Mouse (Mus musculus) small intestine, adult 2 months (tissue): ENCODE results near the gene Slc4a8. TPM values are rescaled to one million over a fixed set of nuclear protein-coding genes. Genes with fewer than 3 reads are reported as not detected.
A peak's percentile ranks its signal among the peaks of the same experiment; 100 is the strongest.

Experiments
- H3K27ac ChIP-seq: fragments of 200-500 bp; 2 replicates; pipeline ENCODE4 v1.5.1; 2012; ENCODE audit warnings: low read depth, low read length, control low read depth, inconsistent platforms; ENCODE audit not compliant: insufficient read depth
- H3K27me3 ChIP-seq: fragments of 200-500 bp; 2 replicates; pipeline ENCODE4 v1.6.1; 2012; ENCODE audit warnings: mild to moderate bottlenecking, moderate library complexity, low read length, inconsistent platforms; ENCODE audit not compliant: control insufficient read depth, insufficient read depth
- H3K36me3 ChIP-seq: fragments of 200-500 bp; 2 replicates; pipeline ENCODE4 v1.6.1; 2012; ENCODE audit warnings: mild to moderate bottlenecking, low read length, control low read depth, inconsistent platforms; ENCODE audit not compliant: control insufficient read depth, insufficient read depth
- H3K4me1 ChIP-seq: fragments of 200-500 bp; 2 replicates; pipeline ENCODE4 v1.6.1; 2012; ENCODE audit warnings: low read length, inconsistent platforms, mixed read lengths; ENCODE audit not compliant: control insufficient read depth, insufficient read depth, insufficient read length
- H3K4me3 ChIP-seq: fragments of 200-500 bp; 2 replicates; pipeline ENCODE4 v1.5.1; 2012; ENCODE audit warnings: low read depth, mild to moderate bottlenecking, control low read depth, inconsistent platforms, low read length, moderate library complexity
- CTCF ChIP-seq: fragments of 200-500 bp; IDR thresholded peaks from 2 replicates; pipeline ENCODE4 v1.5.1; 2012; ENCODE audit warnings: low read depth, mild to moderate bottlenecking, control low read depth, inconsistent platforms, low read length, moderate library complexity, mixed read lengths; ENCODE audit not compliant: insufficient replicate concordance, insufficient read length; ENCODE audit errors: extremely low read depth
- POLR2A ChIP-seq: fragments of 200-500 bp; IDR thresholded peaks from 2 replicates; pipeline ENCODE4 v1.6.1; 2012; ENCODE audit warnings: low read depth, mild to moderate bottlenecking, control low read depth, inconsistent platforms, low read length, moderate library complexity
- WGBS: fragments of 180-500 bp; shearing (Covaris S2); methylation state at CpG from one replicate; pipeline ENCODE4 v1.1.7; 2018; 5-methylcytosine and 5-hydroxymethylcytosine counted together
- polyA plus RNA-seq: library from polyadenylated mRNA; depleted of rRNA; stranded (reverse); fragments of >200 nt; gene quantifications from 2 replicates; pipeline ENCODE4 v1.2.3, GENCODE M21; 2012

Gene Slc4a8
- polyA plus RNA-seq, 1 experiment, result 0.98 TPM

GRCm38 (mm10) chr15:100825249-100825856, 63.8 kb downstream of the Slc4a8 start:
- Histone ChIP-seq H3K4me1 (peaks cover 11% of the 10 kb centered on the region), H3K27me3 (no peaks in the 10 kb centered on the region; the same call in 1 of the 2 replicates), H3K36me3 (no peaks in the 10 kb centered on the region), H3K27ac (no peak overlapping the region), H3K4me3 (no peak overlapping the region)
- WGBS, result 12% methylated on average over 26 of the region's 26 CpGs
- TF ChIP-seq CTCF (no peak), POLR2A (no peak)

- Histone ChIP-seq H3K4me3 (no peak overlapping the region), H3K36me3 (no peaks in the 10 kb centered on the region), H3K4me1 (peaks cover 11% of the 10 kb centered on the region), H3K27me3 (no peaks in the 10 kb centered on the region; the same call in 1 of the 2 replicates), H3K27ac (no peak overlapping the region)
- no peak for TF ChIP-seq POLR2A
- 86% methylated on average over 8 of the region's 8 CpGs for WGBS
Measured at GRCm38 (mm10) chr15:100826076-100826475, 64.5 kb downstream of the Slc4a8 start.

- H3K27ac ChIP-seq, result no peak overlapping the region
- no peak overlapping the region for H3K4me3 ChIP-seq
- H3K27me3 ChIP-seq, result no peaks in the 10 kb centered on the region; the same call in 1 of the 2 replicates
- WGBS, result 45% methylated on average over 9 of the region's 9 CpGs
- no peaks in the 10 kb centered on the region for H3K36me3 ChIP-seq
- TF ChIP-seq CTCF (no peak), POLR2A (no peak)
- H3K4me1 ChIP-seq, result peaks cover 3% of the 10 kb centered on the region; the same call in 1 of the 2 replicates
Measured at GRCm38 (mm10) chr15:100829775-100830174, 68.2 kb downstream of the Slc4a8 start.

GRCm38 (mm10) chr15:100830682-100831081, 69.1 kb downstream of the Slc4a8 start:
- Histone ChIP-seq H3K36me3 (no peaks in the 10 kb centered on the region), H3K4me1 (no peaks in the 10 kb centered on the region), H3K4me3 (no peak overlapping the region), H3K27ac (no peak overlapping the region), H3K27me3 (no peaks in the 10 kb centered on the region; the same call in 1 of the 2 replicates)
- TF ChIP-seq CTCF (peak; percentile 41; the same call in 1 of the 2 replicates), POLR2A (no peak)
- WGBS, result 71% methylated on average over 6 of the region's 6 CpGs

GRCm38 (mm10) chr15:100832144-100832543, 70.6 kb downstream of the Slc4a8 start:
- TF ChIP-seq CTCF, result no peak
- no peak for TF ChIP-seq POLR2A
- no peaks in the 10 kb centered on the region; the same call in 1 of the 2 replicates for H3K27me3 ChIP-seq
- H3K27ac ChIP-seq, result no peak overlapping the region
- H3K36me3 ChIP-seq, result no peaks in the 10 kb centered on the region
- WGBS, result 90% methylated on average over 8 of the region's 8 CpGs
- H3K4me1 ChIP-seq, result no peaks in the 10 kb centered on the region
- no peak overlapping the region for H3K4me3 ChIP-seq

GRCm38 (mm10) chr15:100832784-100833183, 71.2 kb downstream of the Slc4a8 start:
- TF ChIP-seq POLR2A (no peak), CTCF (no peak)
- Histone ChIP-seq H3K4me3 (no peak overlapping the region), H3K27me3 (no peaks in the 10 kb centered on the region), H3K36me3 (no peaks in the 10 kb centered on the region), H3K4me1 (no peaks in the 10 kb centered on the region), H3K27ac (no peak overlapping the region)
- 59% methylated on average over 7 of the region's 7 CpGs for WGBS

GRCm38 (mm10) chr15:100836729-100837128, 75.2 kb downstream of the Slc4a8 start:
- H3K4me3 ChIP-seq, result no peak overlapping the region
- H3K27me3 ChIP-seq, result no peaks in the 10 kb centered on the region
- H3K27ac ChIP-seq, result no peak overlapping the region
- TF ChIP-seq CTCF (no peak), POLR2A (no peak)
- H3K4me1 ChIP-seq, result no peaks in the 10 kb centered on the region
- H3K36me3 ChIP-seq, result no peaks in the 10 kb centered on the region
- 85% methylated on average over 8 of the region's 8 CpGs for WGBS
